Mouse (Mus musculus): ENCODE data around the gene Gbgt1. TPM values are rescaled to one million over a fixed set of nuclear protein-coding genes. Genes with fewer than 3 reads are reported as not detected.

Gbgt1 gene
- polyA plus RNA-seq, 1 experiment = 4.7 TPM

DNA sequence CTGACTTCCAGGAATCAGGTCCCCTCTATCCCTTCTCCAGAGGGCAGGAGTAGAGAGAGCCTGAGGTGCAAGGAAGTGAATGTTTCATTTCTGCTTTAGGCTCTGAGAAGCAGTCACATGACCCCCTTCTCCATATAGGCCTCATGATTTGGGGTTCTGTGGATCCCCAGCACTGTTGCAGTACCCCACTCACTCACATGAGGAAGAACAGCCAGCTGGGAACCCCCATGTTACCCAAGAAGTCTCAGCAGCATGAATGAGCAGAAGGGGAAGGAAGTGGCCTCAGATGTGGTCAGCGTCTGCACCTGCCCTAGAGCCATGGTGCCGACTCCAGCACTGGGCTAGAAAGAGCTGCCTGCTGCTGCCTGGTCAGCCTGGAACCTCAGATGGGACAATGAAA lies 43.3 kb downstream of the Gbgt1 start:
- H3K36me3 ChIP-seq (ENCODE audit: control insufficient read depth, insufficient read depth, low read length) = peaks cover 31% of the 10 kb centered on the region
- H3K4me1 ChIP-seq (ENCODE audit: control insufficient read depth, insufficient read depth, insufficient read length, low read length) = peaks cover 61% of the 10 kb centered on the region
- H3K27me3 ChIP-seq (ENCODE audit: control insufficient read depth, insufficient read depth, low read length) = no peaks in the 10 kb centered on the region
- no peak overlapping the region for H3K4me3 ChIP-seq (ENCODE audit: low read depth, low read length)
- no peak for TF ChIP-seq CTCF (IDR thresholded peaks at IDR 0.05; ENCODE audit: extremely low read depth, insufficient read length, insufficient replicate concordance, low read depth, low read length)
- no peak for TF ChIP-seq POLR2A (IDR thresholded peaks at IDR 0.05; ENCODE audit: low read depth, low read length)
- peak overlapping the region; percentile 87 for H3K27ac ChIP-seq (ENCODE audit: insufficient read depth, low read depth, low read length)
- 76% methylated on average over 2 of the region's 2 CpGs for WGBS

DNA sequence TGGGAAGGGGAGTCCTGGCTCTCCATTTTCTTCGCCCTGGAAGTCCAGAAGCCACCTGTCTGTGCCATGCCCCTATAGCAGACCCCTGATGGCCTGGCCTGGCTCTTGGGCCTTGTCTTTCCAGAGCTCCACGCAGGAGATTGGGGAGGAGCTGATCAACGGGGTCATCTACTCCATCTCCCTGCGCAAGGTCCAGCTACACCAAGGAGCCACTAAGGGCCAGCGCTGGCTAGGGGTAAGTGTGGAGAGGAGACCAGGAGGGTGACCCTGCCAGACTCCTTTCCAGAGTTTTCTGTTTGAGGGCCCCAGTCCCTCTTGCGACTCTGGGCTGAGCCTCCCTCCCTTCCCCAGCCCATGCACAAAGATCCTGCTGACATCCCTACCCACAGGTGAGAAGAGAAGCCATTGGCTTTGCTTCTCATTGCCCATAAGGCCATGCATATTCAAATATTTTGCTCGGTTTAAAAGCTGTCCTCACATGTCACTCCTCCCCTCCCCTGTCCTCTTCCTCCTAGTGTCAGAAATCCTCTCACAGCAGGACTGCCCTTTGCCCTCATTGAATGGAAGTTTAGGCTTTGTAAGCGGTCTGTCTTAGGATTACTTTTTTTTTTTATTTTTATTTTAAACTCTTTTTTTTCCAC lies 44.0 kb downstream of the Gbgt1 start:
- WGBS = 71% methylated on average over 8 of the region's 8 CpGs
- Histone ChIP-seq H3K4me3 (ENCODE audit: low read depth, low read length) (no peak overlapping the region), H3K27ac (ENCODE audit: insufficient read depth, low read depth, low read length) (peak overlapping the region; percentile 22; the same call in 1 of the 2 replicates), H3K36me3 (ENCODE audit: control insufficient read depth, insufficient read depth, low read length) (peaks cover 38% of the 10 kb centered on the region), H3K27me3 (ENCODE audit: control insufficient read depth, insufficient read depth, low read length) (no peaks in the 10 kb centered on the region), H3K4me1 (ENCODE audit: control insufficient read depth, insufficient read depth, insufficient read length, low read length) (peaks cover 57% of the 10 kb centered on the region)
- TF ChIP-seq POLR2A (IDR thresholded peaks at IDR 0.05; ENCODE audit: low read depth, low read length) = no peak
- no peak for TF ChIP-seq CTCF (IDR thresholded peaks at IDR 0.05; ENCODE audit: extremely low read depth, insufficient read length, insufficient replicate concordance, low read depth, low read length)

DNA sequence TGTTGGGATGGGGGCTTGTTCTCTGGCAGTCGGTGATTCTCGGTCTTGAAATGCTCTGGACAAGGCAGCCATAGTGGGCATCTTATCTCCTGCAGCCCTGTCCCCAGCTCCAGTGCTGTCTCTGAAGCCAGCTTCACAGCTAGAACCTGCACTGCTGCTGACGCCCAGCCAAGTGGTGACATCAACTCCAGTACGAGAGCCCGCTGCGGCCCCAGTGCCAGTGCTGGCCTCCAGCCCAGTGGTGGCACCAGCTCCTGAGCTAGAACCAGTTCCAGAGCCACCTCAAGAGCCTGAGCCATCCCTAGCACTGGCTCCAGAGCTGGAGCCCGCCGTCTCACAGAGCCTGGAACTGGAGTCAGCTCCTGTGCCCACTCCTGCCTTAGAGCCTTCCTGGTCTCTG lies 47.2 kb downstream of the Gbgt1 start:
- no peaks in the 10 kb centered on the region for H3K27me3 ChIP-seq (ENCODE audit: control insufficient read depth, insufficient read depth, low read length)
- TF ChIP-seq CTCF (IDR thresholded peaks at IDR 0.05; ENCODE audit: extremely low read depth, insufficient read length, insufficient replicate concordance, low read depth, low read length) = no peak
- no peak for TF ChIP-seq POLR2A (IDR thresholded peaks at IDR 0.05; ENCODE audit: low read depth, low read length)
- H3K4me1 ChIP-seq (ENCODE audit: control insufficient read depth, insufficient read depth, insufficient read length, low read length) = peaks cover 30% of the 10 kb centered on the region
- no peak overlapping the region for H3K27ac ChIP-seq (ENCODE audit: insufficient read depth, low read depth, low read length)
- H3K36me3 ChIP-seq (ENCODE audit: control insufficient read depth, insufficient read depth, low read length) = peaks cover 50% of the 10 kb centered on the region
- WGBS = 89% methylated on average over 8 of the region's 8 CpGs
- H3K4me3 ChIP-seq (ENCODE audit: low read depth, low read length) = no peak overlapping the region

DNA sequence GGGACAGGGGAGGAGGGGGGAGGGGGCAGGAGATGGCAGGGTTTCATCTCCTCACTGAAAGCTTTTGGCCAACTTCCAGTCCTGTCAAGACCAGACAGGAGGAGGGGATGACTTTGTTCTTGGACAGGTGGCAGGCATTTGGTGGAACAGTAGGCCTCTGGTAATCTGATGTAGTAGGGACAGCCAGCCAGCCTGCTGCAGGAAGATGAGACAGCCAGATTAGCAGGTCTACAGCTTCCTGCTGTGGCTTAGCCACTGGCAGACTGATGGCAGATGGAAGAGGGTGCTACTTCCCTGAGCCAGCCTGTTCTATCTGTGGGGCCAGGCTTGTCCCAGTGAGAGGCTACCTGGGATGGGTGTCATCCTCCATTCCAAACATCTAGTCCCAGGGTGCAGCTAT lies 49.3 kb downstream of the Gbgt1 start:
- no peak for TF ChIP-seq CTCF (IDR thresholded peaks at IDR 0.05; ENCODE audit: extremely low read depth, insufficient read length, insufficient replicate concordance, low read depth, low read length)
- TF ChIP-seq POLR2A (IDR thresholded peaks at IDR 0.05; ENCODE audit: low read depth, low read length) = no peak
- H3K36me3 ChIP-seq (ENCODE audit: control insufficient read depth, insufficient read depth, low read length) = peaks cover 65% of the 10 kb centered on the region
- peaks cover 10% of the 10 kb centered on the region for H3K4me1 ChIP-seq (ENCODE audit: control insufficient read depth, insufficient read depth, insufficient read length, low read length)
- H3K27me3 ChIP-seq (ENCODE audit: control insufficient read depth, insufficient read depth, low read length) = no peaks in the 10 kb centered on the region
- H3K4me3 ChIP-seq (ENCODE audit: low read depth, low read length) = no peak overlapping the region
- H3K27ac ChIP-seq (ENCODE audit: insufficient read depth, low read depth, low read length) = no peak overlapping the region

DNA sequence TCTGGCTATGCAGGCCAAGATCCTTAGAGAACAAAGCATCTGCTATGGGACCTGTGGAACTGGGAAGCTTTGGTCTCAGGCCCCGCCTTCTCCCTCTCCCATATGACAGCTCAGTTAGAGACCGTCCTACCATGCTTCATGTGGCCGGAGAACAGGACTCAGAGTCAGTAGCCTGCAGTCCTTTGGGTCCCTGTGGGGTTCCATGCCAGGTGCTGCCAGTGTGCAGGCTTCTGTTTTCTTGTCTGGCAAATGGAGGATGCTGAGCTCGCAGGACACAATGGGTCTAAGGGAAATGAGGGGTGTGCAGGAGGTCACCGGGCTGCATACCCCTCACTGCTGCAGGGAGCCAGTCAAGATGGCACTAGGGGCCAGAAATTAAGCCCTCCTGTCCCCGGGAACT lies 49.9 kb downstream of the Gbgt1 start:
- Histone ChIP-seq H3K27ac (ENCODE audit: insufficient read depth, low read depth, low read length) (no peak overlapping the region), H3K36me3 (ENCODE audit: control insufficient read depth, insufficient read depth, low read length) (peaks cover 71% of the 10 kb centered on the region), H3K27me3 (ENCODE audit: control insufficient read depth, insufficient read depth, low read length) (no peaks in the 10 kb centered on the region), H3K4me3 (ENCODE audit: low read depth, low read length) (no peak overlapping the region), H3K4me1 (ENCODE audit: control insufficient read depth, insufficient read depth, insufficient read length, low read length) (peaks cover 6% of the 10 kb centered on the region)
- TF ChIP-seq CTCF (IDR thresholded peaks at IDR 0.05; ENCODE audit: extremely low read depth, insufficient read length, insufficient replicate concordance, low read depth, low read length) (no peak), POLR2A (IDR thresholded peaks at IDR 0.05; ENCODE audit: low read depth, low read length) (no peak)
- WGBS = 75% methylated on average over 6 of the region's 6 CpGs

DNA sequence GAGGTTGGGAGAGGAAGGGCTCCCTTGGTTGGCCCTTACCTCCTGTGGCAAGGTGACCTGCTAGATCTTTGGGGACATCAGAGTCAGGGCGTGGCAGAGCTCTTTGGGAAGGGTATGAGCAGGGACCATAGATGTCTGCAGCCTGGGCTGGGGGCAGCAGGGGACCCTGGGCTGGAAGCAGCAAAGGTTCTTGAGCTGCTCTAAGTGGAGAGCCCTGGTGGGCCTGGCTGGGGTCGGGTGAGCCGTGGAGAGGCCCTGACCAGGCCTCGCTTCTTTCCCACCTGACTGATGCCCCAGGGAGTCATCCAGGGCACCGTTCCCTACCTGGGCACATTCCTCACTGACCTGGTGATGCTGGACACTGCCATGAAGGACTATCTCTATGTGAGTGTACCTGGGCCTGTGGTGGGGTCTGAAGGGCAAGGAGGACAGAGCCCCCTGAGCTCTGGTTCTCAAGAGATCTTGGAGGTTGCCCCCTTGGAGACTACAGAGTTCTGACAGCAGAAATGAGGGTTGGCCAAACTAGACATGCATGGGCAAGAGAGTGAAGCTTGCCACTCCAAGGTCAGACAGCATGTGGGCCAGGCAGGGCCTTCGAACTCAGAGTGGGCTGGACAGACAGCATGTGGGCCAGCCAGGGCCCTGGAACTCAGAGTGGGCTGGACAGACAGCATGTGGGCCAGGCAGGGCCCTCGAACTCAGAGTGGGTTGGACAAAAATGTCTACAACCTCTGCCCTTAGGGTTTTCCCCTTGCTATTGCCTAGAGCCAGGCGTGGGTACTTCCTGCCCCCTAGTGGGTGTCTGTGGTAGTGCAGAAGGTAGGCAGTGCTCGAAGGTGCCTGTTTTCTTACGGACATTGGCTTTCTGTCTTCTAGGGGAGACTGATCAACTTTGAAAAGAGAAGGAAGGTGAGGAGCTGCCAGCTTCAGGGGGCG lies 50.8 kb downstream of the Gbgt1 start:
- Histone ChIP-seq H3K27ac (ENCODE audit: insufficient read depth, low read depth, low read length) (no peak overlapping the region), H3K27me3 (ENCODE audit: control insufficient read depth, insufficient read depth, low read length) (no peaks in the 10 kb centered on the region), H3K4me3 (ENCODE audit: low read depth, low read length) (no peak overlapping the region), H3K4me1 (ENCODE audit: control insufficient read depth, insufficient read depth, insufficient read length, low read length) (peaks cover 5% of the 10 kb centered on the region), H3K36me3 (ENCODE audit: control insufficient read depth, insufficient read depth, low read length) (peaks cover 74% of the 10 kb centered on the region)
- WGBS = 50% methylated on average over 11 of the region's 11 CpGs
- TF ChIP-seq CTCF (IDR thresholded peaks at IDR 0.05; ENCODE audit: extremely low read depth, insufficient read length, insufficient replicate concordance, low read depth, low read length) (peak; percentile 92; the same call in 1 of the 2 replicates), POLR2A (IDR thresholded peaks at IDR 0.05; ENCODE audit: low read depth, low read length) (no peak)

DNA sequence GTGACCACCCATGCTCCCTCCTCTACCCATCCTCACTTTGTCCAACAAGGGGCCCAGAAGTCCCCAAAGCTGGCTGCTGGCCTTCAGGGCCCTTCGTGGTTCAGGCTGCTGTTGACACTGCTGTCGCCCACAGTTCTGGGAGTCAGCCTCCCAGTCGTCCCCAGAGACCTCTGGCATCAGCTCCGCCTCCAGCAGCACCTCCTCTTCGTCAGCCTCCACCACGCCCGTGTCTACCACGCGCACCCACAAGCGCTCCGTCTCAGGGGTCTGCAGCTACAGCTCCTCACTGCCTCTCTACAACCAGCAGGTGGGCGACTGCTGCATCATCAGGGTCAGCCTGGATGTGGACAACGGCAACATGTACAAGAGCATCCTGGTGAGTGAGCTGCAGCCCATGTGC lies 52.5 kb downstream of the Gbgt1 start:
- Histone ChIP-seq H3K27ac (ENCODE audit: insufficient read depth, low read depth, low read length) (no peak overlapping the region), H3K4me1 (ENCODE audit: control insufficient read depth, insufficient read depth, insufficient read length, low read length) (peaks cover 5% of the 10 kb centered on the region), H3K27me3 (ENCODE audit: control insufficient read depth, insufficient read depth, low read length) (no peaks in the 10 kb centered on the region), H3K4me3 (ENCODE audit: low read depth, low read length) (no peak overlapping the region), H3K36me3 (ENCODE audit: control insufficient read depth, insufficient read depth, low read length) (peaks cover 70% of the 10 kb centered on the region)
- TF ChIP-seq CTCF (IDR thresholded peaks at IDR 0.05; ENCODE audit: extremely low read depth, insufficient read length, insufficient replicate concordance, low read depth, low read length) (no peak), POLR2A (IDR thresholded peaks at IDR 0.05; ENCODE audit: low read depth, low read length) (no peak)
- 93% methylated on average over 13 of the region's 13 CpGs for WGBS

Measured in small intestine, adult 2 months (tissue).